Mouse (Mus musculus) embryonic facial prominence, embryonic 15.5 days (tissue): Measurements from ENCODE around the gene Prcd. TPM values are rescaled to one million over a fixed set of nuclear protein-coding genes. Genes with fewer than 3 reads are reported as not detected.

Source experiments
- ATAC-seq: fragments of 200-750 bp; cut with Nextera tagmentation; 2 replicates; pipeline ENCODE4 v1.8.0; 2017; ENCODE audit warnings: low read depth, moderate TSS enrichment; ENCODE audit not compliant: insufficient number of reproducible peaks, low FRiP score, low TSS enrichment
- H3K27ac ChIP-seq: fragments of 300-500 bp; sonication (generic); replicated peaks from 2 replicates; pipeline ENCODE4 v1.5.1; 2015; ENCODE audit warnings: mild to moderate bottlenecking, inconsistent platforms
- H3K27me3 ChIP-seq: fragments of 300-500 bp; sonication (generic); 2 replicates; pipeline ENCODE4 v1.6.1; 2015; ENCODE audit warnings: inconsistent platforms
- H3K36me3 ChIP-seq: fragments of 300-500 bp; sonication (generic); 2 replicates; pipeline ENCODE4 v1.6.1; 2015; ENCODE audit warnings: mild to moderate bottlenecking, inconsistent platforms
- H3K4me1 ChIP-seq: fragments of 300-500 bp; sonication (generic); 2 replicates; pipeline ENCODE4 v1.6.1; 2015; ENCODE audit warnings: inconsistent platforms
- H3K4me2 ChIP-seq: fragments of 300-500 bp; sonication (generic); replicated peaks from 2 replicates; pipeline ENCODE4 v1.6.1; 2015; ENCODE audit warnings: mild to moderate bottlenecking, inconsistent platforms
- H3K4me3 ChIP-seq: fragments of 300-500 bp; sonication (generic); replicated peaks from 2 replicates; pipeline ENCODE4 v1.5.1; 2015; ENCODE audit warnings: mild to moderate bottlenecking, inconsistent platforms
- H3K9ac ChIP-seq: fragments of 300-500 bp; sonication (generic); 2 replicates; pipeline ENCODE4 v1.6.1; 2015; ENCODE audit warnings: inconsistent platforms
- H3K9me3 ChIP-seq: fragments of 300-500 bp; sonication (generic); replicated peaks from 2 replicates; pipeline ENCODE4 v1.6.1; 2016; ENCODE audit warnings: inconsistent platforms
- WGBS: fragments of 180-500 bp; shearing (Covaris S2); methylation state at CpG from one replicate; pipeline ENCODE4 v1.1.7; 2015; 5-methylcytosine and 5-hydroxymethylcytosine counted together
- polyA plus RNA-seq: library from polyadenylated mRNA; unstranded; fragments of >200 nt; fragmentation: Nextera tagmentation; extraction: Ambion mirVana; gene quantifications from 2 replicates; pipeline ENCODE4 v1.2.1, GENCODE M21; 2015

Gene Prcd
- polyA plus RNA-seq, 1 experiment from 2014 or later = 3.6 TPM

- H3K4me2 ChIP-seq = no peak overlapping the region
Measured at GRCm38 (mm10) chr11:116651339-116651738, 2.0 kb upstream of the Prcd start.

GRCm38 (mm10) chr11:116652330-116653098, 820 bp upstream of the Prcd start:
- no peak for ATAC-seq
- H3K27ac ChIP-seq = no peak overlapping the region; the same call in 1 of the 2 replicates
- peaks cover 67% of the 10 kb centered on the region for H3K4me1 ChIP-seq
- H3K4me2 ChIP-seq = peak overlapping the region; percentile 89
- no peaks in the 10 kb centered on the region for H3K9me3 ChIP-seq
- no peaks in the 10 kb centered on the region for H3K36me3 ChIP-seq
- peak overlapping the region; percentile 59 for H3K4me3 ChIP-seq
- H3K27me3 ChIP-seq = peaks cover 16% of the 10 kb centered on the region
- H3K9ac ChIP-seq = 0 out of 2 replicates have a peak overlapping the region, but pooled peaks have one; percentile 60
- 47% methylated on average over 25 of the region's 25 CpGs for WGBS

More at GRCm38 (mm10) chr11:116651339-116651738, 2.0 kb upstream of the Prcd start:
- no peaks in the 10 kb centered on the region for H3K9me3 ChIP-seq
- H3K27me3 ChIP-seq = peaks cover 16% of the 10 kb centered on the region
- ATAC-seq = no peak
- WGBS = 60% methylated on average over 8 of the region's 8 CpGs
- no peak overlapping the region for H3K9ac ChIP-seq
- H3K4me1 ChIP-seq = peaks cover 73% of the 10 kb centered on the region
- no peak overlapping the region for H3K27ac ChIP-seq
- no peaks in the 10 kb centered on the region for H3K36me3 ChIP-seq
- no peak overlapping the region for H3K4me3 ChIP-seq

- Histone ChIP-seq H3K4me2 (peak overlapping the region; percentile 89), H3K36me3 (no peaks in the 10 kb centered on the region), H3K4me3 (peak overlapping the region; percentile 59), H3K27ac (0 out of 2 replicates have a peak overlapping the region, but pooled peaks have one; percentile 22), H3K9me3 (no peaks in the 10 kb centered on the region), H3K9ac (peak overlapping the region; percentile 60), H3K4me1 (peaks cover 64% of the 10 kb centered on the region), H3K27me3 (peaks cover 16% of the 10 kb centered on the region)
- no peak for ATAC-seq
- WGBS = under 1% methylated on average over 45 of the region's 47 CpGs
Measured at GRCm38 (mm10) chr11:116653709-116654221, 431 bp downstream of the Prcd start.

GRCm38 (mm10) chr11:116654255-116654821, 1.0 kb downstream of the Prcd start, which contains the start of gene Cygb:
Gene Cygb (minus strand): TSS chr11:116654313.
- ATAC-seq = no peak

GRCm38 (mm10) chr11:116656348-116657191, 3.2 kb downstream of the Prcd start:
- Histone ChIP-seq H3K4me3 (no peak overlapping the region), H3K4me1 (peaks cover 64% of the 10 kb centered on the region), H3K4me2 (no peak overlapping the region), H3K36me3 (no peaks in the 10 kb centered on the region), H3K27ac (peak overlapping the region; percentile 85), H3K9me3 (no peaks in the 10 kb centered on the region), H3K27me3 (peaks cover 16% of the 10 kb centered on the region), H3K9ac (no peak overlapping the region)
- no peak for ATAC-seq
- WGBS = 59% methylated on average over 16 of the region's 16 CpGs

More at GRCm38 (mm10) chr11:116654255-116654821, 1.0 kb downstream of the Prcd start, which contains the start of gene Cygb:
- peaks cover 16% of the 10 kb centered on the region for H3K27me3 ChIP-seq
- H3K4me1 ChIP-seq = peaks cover 60% of the 10 kb centered on the region
- no peaks in the 10 kb centered on the region for H3K36me3 ChIP-seq
- H3K4me2 ChIP-seq = peak within 1 kb of the TSS; percentile 89
- no peaks in the 10 kb centered on the region for H3K9me3 ChIP-seq
- H3K9ac ChIP-seq = peak within 1 kb of the TSS; percentile 60
- H3K4me3 ChIP-seq = peak within 1 kb of the TSS; percentile 59
- 0 out of 2 replicates have a peak within 1 kb of the TSS, but pooled peaks have one; percentile 22 for H3K27ac ChIP-seq
- WGBS = 6% methylated on average over 28 of the region's 28 CpGs

GRCm38 (mm10) chr11:116657311-116658223, 4.2 kb downstream of the Prcd start:
- Histone ChIP-seq H3K27ac (peak overlapping the region; percentile 85), H3K4me3 (peak overlapping the region; percentile 26), H3K36me3 (no peaks in the 10 kb centered on the region), H3K4me1 (peaks cover 64% of the 10 kb centered on the region), H3K4me2 (peak overlapping the region; percentile 47), H3K9ac (no peak overlapping the region), H3K27me3 (peaks cover 9% of the 10 kb centered on the region), H3K9me3 (no peaks in the 10 kb centered on the region)
- ATAC-seq = peak; percentile 90
- 10% methylated on average over 22 of the region's 22 CpGs for WGBS

- H3K4me1 ChIP-seq = peaks cover 60% of the 10 kb centered on the region
- no peaks in the 10 kb centered on the region for H3K36me3 ChIP-seq
- peak overlapping the region; percentile 47 for H3K4me2 ChIP-seq
- no peaks in the 10 kb centered on the region for H3K9me3 ChIP-seq
- no peak overlapping the region for H3K9ac ChIP-seq
- whole genome bisulfite sequencing = 55% methylated on average over 10 of the region's 10 CpGs
- ATAC-seq = 0 out of 2 replicates have a peak, but pooled peaks have one; percentile 22
- no peak overlapping the region for H3K4me3 ChIP-seq
- H3K27me3 ChIP-seq = peaks cover 9% of the 10 kb centered on the region
- H3K27ac ChIP-seq = peak overlapping the region; percentile 85
Measured at GRCm38 (mm10) chr11:116658238-116658637, 4.9 kb downstream of the Prcd start.

GRCm38 (mm10) chr11:116659027-116659621, 5.8 kb downstream of the Prcd start:
- no peak for ATAC-seq
- H3K4me2 ChIP-seq = no peak overlapping the region
- 69% methylated on average over 15 of the region's 15 CpGs for WGBS
- H3K4me1 ChIP-seq = peaks cover 55% of the 10 kb centered on the region
- no peak overlapping the region for H3K9ac ChIP-seq
- H3K27ac ChIP-seq = no peak overlapping the region
- no peaks in the 10 kb centered on the region for H3K36me3 ChIP-seq
- H3K4me3 ChIP-seq = no peak overlapping the region
- peaks cover 16% of the 10 kb centered on the region for H3K27me3 ChIP-seq
- H3K9me3 ChIP-seq = no peaks in the 10 kb centered on the region

- H3K27ac ChIP-seq = no peak overlapping the region
- 70% methylated on average over 9 of the region's 9 CpGs for WGBS
- no peak for ATAC-seq
- no peak overlapping the region for H3K9ac ChIP-seq
- H3K4me3 ChIP-seq = no peak overlapping the region
- no peak overlapping the region for H3K4me2 ChIP-seq
- 0 out of 2 replicates have a peak, but pooled peaks cover 8% of the 10 kb centered on the region for H3K27me3 ChIP-seq
- no peaks in the 10 kb centered on the region for H3K9me3 ChIP-seq
- no peaks in the 10 kb centered on the region for H3K36me3 ChIP-seq
- peaks cover 48% of the 10 kb centered on the region for H3K4me1 ChIP-seq
Measured at GRCm38 (mm10) chr11:116660181-116660580, 6.8 kb downstream of the Prcd start.
